Mouse (Mus musculus): ENCODE measurements around the gene Grik4.

Grik4 gene

DNA sequence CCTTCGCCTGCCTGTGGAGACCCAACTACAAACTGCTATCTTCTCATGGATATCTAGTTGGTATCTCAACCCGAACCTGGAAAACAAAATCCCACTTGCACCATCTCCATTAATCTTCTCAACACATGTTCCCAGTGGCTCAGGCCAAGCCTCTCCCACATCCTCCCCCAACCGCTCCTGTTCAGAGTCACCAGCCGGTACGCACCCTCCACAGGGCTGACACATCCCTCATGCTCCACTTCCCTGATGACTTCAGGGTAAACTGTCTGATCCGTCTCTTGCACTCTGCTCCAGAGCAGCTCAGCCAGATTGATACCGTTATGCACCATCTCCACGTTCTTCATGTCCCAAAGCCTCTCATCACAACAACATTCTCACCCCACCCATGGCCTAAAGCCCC is 198.3 kb downstream of the Grik4 start:
- DNase-seq (ENCODE audit: low read depth, low spot score), result no peak

DNA sequence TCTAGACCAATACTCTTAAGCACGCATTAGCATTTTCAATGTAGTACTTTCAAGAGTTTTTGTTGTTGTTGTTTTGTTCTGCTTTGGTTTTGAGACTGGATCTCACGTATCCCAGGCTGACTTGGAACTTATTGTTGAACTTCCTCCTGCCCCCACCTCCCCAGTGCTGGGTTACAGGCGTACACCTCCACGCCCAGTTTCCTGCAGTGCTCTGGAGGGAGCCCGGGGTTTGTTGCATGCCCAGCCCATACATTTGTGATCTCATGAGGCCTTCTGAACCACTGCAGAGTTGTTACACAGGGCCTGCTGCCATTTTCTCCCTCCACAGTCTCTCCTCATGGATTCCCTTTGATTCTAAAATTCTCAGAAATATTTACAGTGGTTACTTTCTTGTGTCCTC is 201.9 kb downstream of the Grik4 start:
- no peak for DNase-seq (ENCODE audit: low read depth, low spot score)

DNA sequence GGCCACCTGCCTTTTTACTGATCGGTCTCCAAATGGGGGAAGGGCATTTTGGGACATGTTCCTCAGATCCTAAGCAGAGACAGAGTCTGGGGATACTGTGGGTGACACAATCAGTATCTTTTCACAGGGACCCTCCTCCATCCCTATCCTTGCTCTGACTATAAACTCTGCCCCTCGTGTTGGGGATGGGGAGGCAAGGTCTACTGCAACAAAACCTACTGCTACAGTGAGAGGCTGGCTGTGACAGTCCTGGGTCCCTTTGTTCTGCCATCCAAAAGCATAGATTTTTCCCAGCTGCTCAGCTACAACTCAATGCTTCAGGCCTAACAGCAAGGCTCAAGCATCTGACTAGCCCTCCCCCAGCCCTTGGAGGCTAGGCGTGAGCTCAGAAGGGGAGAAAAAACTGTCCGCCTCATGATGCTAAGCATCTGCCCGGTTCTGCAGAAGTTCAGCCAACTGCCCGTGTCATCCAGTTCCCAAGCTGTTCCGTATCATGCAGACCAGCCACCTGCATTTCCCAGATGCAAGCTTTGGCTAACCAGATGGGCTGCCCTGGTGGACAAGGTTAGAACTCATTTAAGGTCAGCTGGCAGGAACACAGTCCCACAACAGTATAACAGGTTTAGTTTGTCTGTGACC is 207.5 kb downstream of the Grik4 start:
- no peak for DNase-seq (ENCODE audit: low read depth, low spot score)

DNA sequence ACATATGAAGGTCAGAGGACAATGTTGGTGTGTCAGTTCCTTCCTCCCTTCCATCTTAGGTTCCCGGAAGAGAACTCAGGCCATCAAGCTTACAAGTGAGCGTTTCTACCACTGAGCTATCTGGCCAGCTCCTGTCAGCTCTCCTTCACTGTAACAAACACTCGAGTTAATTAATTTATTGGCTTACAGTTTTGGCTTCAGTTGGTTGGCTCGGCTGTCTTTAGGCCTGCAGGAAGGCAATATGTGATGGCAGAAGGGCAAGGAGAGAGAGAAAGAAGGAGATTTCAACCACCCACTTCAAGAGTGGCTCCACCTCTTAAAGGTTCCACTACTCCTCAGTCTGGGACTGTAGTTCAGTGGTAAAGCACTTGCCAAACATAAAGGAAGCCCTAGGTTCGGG is 209.2 kb downstream of the Grik4 start:
- DNase-seq (ENCODE audit: low read depth, low spot score), result no peak

DNA sequence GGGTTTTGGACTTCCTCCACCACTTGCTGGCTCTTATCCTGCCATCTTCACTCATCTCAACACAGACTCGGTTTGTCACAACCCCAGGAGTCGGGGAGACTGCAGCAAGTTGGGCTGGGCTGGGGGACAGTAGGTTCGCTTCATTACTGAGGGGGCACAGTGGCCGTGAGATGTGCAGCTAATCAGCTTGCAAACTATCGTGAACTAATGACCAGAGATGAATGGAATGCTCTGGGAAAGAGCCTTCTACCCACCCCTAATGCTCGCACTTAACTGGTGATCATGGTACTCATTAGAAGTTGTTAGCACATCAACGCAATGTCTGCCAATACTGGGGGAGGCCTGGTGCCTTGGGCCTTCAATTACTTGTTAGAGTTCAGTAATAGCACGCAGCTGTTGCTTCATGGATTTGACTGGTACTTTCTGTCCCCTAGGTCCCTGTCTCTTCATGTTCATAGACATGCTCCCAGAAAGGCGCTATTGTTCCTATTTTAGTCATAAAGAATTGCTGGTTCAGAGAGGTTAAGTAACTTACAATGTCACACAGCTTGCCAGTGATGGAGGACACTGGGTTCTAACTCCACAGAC is 211.5 kb downstream of the Grik4 start:
- no peak for DNase-seq (ENCODE audit: low read depth, low spot score)

DNA sequence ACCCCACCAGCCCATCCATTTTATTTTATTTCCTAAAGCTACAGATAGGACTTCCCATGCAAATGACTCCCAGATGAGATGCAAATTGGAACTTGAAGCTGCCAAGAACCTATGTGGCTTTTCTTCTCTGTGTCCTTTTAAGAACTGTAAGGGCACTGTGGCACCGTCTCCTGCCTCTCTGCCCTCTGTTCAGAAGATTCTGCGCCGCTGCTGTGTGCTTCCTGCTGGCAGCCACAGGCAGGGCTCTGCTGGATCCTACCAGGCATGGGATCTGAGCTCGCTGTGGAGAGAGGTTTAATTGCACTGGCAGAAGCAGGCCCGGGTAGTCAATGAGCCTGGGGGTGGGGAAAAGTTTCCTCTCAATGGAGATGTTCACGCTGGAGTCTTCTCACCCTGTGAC is 215.8 kb downstream of the Grik4 start:
- DNase-seq (ENCODE audit: low read depth, low spot score), result no peak

DNA sequence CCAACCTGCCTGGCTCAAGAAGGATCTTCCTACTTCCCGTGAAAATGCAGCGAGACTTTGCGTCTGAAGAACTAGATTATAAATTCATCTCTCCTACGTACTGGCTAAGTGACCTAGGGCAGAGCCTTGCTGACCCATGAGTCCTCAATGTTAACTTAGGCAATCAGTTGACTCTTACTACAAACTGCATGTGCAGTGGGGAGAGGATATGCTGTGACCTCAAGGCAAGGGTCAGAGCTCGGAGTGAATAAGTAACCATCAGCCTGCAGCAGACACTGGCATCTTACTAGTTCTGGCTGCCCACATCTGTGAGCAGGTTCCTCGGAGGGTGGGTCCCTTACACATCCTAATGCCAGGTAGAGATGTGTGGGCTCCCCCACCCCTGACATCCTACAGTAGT is 216.6 kb downstream of the Grik4 start:
- DNase-seq (ENCODE audit: low read depth, low spot score), result no peak

DNA sequence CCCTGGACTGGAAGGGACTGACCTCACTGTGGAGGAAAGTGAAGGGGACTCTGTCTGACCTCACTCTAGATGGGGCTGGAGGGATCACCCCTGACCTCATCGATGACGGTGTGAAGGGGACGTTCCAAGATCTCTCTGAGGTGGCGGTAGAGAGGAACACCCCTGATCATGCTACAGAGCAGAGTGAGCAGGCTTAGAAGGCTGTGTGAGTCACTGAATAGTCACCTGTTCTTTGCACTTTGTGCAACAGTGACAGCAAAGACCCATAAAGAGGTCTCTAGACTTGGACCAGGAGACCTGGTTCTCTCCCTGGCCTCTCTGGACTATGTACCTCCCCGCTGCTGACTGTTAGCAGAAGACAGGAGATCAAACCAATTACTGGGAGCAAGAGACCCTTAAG is 217.1 kb downstream of the Grik4 start:
- DNase-seq (ENCODE audit: low read depth, low spot score), result no peak

DNA sequence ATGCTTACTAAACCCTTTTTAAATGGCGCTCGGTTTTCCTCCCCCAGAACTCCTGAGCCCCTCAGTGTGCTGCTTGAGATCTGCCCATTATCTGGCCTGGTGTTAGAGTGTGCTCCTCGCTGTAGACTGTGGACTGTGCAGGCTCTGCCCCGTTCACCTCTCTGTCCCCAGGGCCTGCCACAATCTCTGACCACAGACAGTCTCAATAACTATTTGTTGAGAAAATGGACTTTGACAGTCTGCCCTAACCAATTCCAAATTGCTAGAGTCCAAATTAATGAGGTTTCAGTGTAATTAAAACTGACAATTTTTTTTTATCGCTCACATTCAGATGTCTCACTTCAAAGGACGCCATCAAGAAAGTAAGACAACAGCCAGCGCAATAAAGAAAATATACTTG is 220.2 kb downstream of the Grik4 start:
- DNase-seq (ENCODE audit: low read depth, low spot score), result no peak

DNA sequence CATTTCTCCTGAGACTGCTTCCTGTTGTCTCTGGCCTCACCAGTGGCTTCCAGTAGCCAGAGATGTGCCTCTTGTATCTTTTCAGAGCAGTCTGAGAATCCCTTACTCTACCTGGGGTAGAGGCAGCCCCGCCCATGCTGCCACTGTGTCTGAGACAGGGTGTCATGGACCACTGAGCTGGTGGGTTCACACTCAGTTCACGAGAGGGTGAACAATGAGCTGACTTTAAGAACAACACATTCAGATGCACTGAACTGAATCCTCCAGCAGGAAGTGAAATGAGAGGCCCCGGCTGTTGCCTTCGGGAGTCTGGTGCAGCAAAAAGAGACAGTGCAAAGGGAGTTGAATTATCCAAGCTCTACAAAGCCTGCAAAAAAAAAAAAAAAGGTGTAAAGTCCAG is 221.8 kb downstream of the Grik4 start:
- no peak for DNase-seq (ENCODE audit: low read depth, low spot score)

DNA sequence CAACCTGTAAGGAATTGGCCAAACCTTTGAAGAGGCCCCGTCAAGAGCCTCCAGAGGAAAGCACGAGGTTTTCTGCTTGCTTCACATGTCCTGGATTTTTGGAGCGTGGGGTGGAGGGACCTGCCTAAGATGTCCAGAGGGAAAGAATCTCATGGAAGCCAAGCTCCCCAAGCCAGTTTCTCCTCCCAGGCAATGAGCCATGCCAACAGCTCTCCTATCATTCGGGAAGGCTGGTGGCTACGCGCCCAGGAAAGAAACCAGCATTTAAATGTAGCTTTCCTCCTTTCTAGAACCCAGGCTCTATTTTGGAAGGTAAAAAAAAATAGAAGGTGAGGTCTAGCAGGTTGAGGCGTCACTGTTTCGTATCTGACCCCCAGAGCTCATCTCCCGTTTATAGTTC is 222.6 kb downstream of the Grik4 start:
- no peak for DNase-seq (ENCODE audit: low read depth, low spot score)

DNA sequence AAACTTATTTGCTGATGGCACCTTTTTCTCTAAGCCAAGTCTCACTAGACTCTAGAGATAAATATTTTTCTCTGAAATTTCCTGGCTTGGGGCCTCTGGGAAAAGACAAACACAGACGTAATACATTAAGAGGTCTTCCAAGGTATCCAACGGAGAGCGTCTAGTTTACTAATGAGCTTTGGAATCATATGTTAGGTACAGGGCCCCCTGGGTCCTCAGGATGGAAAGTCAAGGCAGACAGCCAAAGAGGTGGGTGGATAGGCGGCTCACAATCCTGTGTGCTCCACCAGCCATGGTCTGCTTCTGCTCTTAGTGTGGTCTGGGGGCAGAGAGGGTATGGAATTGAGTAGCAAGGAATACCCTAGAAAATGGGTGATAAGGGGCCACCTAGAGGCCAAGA is 223.1 kb downstream of the Grik4 start:
- DNase-seq (ENCODE audit: low read depth, low spot score), result no peak

DNA sequence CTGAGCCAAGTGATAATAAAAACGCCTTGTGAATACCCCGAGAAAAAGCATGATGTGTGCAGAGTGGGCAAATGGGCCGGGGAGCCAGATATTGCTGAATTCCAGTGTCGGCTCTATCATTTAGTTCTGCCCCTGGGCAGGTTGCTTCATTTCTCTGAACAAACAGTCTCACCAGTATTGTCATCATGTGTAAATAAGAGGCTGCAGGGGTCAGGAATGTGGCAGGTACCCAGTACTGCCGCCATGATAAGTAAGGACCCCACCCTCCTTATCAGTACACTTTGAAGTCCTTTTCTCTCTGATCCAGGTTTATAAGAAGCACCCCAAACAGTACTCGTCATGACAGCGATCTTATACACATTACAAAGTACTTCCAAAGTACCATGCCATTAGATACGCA is 230.4 kb downstream of the Grik4 start:
- DNase-seq (ENCODE audit: low read depth, low spot score), result no peak

DNA sequence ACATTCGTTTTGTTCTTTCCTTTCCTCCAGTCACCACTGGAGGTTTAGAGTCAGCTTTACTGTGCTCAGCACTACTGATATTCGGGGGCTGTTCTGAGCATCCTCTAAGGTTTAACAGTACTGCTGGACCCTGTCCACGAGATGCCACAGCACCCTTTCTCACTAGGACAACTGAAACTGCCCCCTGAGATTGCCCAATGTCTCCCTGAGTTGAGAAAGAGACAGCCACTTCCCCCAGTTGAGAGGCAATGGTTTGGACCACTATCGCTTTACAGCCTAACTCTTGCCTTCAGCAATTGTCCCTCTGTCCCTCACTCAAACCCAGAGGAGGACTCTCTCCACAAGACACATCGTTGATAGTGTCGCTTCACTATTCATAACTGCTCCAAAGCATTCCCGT is 238.4 kb downstream of the Grik4 start:
- no peak for DNase-seq (ENCODE audit: low read depth, low spot score)

DNA sequence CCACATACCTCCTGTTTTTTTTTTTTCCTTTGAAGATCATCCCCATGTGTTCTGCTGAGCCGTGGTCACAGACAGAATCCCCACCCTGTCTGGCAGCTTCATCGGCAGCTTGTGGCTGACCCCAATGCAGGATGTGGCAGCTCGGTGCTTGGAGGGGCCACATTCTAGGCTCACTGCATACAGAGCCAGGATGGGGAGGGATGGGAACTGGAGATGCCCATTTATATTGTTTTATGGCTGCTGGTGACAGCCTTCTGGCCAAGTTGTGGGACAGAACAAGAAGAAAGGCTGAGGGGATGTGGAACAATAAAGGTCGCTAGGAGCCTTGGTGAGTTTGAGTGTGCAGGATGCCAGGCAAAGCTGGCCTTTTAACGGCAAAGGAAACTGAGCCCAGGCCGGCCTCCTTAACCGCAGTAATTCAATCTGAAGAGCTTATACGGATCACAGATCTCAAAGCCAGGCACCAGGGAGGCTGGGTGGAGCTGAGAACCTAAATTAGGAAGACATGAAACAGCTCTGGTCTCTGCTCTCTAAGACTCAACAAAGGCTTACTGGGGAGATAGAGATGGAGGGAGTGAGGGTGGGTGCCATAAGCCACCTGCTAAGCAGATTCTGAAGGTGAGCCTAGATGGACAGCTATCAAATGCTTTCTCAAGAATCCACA is 241.0 kb downstream of the Grik4 start:
- no peak for DNase-seq (ENCODE audit: low read depth, low spot score)

DNA sequence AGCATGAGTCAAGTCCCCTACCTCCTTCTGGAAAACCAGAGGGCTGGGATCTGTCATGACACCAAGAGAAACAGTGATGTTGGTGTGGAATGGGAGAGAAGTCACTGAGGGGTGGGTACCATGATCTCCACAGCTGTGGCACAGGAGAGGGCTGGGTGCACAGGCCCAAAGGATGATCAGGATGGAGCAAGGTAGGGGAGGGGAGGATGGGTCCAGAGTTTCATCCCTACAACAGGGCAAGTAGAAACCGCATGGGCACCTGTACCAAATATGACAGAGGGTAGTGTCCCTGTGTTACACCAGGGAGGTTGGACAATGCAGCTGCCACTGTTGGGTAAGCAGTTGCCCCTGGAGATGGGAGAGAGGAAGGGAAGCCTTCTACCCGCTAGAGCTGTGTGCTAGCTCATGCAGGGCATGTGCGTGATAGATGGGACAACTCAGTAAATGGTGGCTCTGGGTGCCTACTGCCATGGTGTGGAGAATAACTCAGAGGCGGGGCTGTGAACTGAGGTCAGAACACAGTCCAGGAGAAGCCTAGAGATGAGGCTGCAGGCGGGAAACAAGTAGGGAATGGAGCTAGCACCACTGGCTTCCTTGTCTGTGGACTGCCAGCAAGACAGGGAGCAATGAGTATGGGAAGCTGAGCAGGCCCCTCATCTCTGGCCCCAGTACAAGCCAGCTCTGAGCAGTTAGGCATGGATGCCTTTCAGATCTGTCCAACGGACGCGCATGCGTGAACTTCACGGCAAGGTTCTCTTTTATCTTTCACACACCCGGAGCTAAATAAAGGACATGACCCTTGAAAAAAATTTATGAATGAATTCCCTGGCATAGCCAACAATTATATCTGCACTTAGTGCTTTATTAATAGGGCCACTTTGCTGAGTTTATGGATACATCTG is 241.8 kb downstream of the Grik4 start:
- no peak for DNase-seq (ENCODE audit: low read depth, low spot score)

DNA sequence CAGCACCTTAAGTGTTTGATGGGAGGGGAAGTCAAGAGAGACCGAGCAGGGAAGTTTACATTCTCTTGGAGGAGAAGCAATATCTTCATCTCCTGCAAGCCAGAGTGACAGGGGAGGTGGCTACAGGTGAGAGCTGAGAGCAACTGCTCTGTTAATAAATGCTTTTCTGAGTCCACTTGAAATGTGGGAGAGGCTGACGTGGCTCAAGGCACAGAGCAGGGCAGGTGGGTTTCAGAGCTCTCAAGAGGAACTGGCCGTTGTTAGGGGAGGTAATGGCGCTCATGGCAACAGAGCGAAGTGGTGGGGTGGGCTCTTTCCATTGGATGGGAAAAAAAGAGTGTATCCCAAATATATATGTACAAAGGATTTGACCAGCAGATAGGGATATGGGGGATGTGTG is 242.6 kb downstream of the Grik4 start:
- DNase-seq (ENCODE audit: low read depth, low spot score), result no peak

DNA sequence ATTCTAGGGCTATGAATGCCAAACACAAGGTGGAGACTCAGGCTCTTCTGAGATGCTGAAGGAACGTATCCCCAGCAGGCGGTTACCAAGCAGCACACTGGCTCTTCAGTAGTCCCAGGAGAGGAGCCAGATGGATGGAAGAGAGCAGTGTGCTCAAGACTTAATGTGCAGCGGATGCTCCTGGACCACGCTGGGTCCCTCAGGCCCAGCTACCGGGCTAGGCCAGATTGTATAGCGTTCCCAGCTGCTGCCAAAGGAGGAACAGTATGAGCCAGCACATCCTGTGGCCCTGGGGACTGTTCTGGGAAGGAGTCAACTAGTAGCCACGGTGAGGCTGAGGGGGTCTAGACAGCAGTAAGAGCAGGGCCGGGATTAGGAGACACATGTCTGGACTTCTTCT is 251.3 kb downstream of the Grik4 start:
- no peak for DNase-seq (ENCODE audit: low read depth, low spot score)

DNA sequence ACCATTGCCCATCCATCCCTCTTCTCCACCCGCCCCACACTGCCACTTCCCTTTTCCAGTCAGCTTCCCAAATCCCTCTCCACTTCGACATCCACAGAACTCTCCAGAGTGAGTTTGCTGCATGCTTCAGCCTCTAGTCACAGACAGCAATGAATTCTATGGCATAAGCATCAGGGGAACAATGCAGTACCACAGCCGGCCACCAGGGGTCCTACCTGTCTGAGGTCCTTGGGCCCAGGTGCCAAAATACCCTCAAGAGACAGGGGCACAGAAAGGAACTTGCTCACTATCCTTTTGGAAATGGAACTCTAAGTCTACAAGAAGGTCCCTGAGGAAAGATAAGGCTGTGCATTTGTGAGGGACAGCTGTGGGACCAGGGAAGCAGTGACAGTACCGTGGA is 256.1 kb downstream of the Grik4 start:
- DNase-seq (ENCODE audit: low read depth, low spot score), result peak; percentile 12

DNA sequence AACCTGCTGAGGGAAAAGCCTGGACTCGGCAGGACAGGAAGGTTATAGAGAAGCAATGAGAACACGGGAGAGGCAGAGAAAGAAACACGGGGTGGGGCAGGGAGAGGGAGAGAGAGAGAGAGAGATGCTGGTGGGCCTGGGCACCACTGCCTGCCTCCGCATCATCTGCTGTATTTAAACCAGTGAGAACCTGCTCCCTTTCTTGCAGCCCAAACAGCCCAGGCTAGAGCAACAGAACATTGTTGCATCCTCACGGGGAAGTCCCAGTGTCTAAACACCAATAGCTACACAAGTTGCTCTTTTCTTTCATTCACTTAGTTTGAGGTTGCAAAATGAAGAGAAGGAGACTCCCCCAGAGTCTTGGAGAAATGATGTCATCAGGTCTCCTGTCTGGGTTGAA is 258.2 kb downstream of the Grik4 start:
- no peak for DNase-seq (ENCODE audit: low read depth, low spot score)

DNA sequence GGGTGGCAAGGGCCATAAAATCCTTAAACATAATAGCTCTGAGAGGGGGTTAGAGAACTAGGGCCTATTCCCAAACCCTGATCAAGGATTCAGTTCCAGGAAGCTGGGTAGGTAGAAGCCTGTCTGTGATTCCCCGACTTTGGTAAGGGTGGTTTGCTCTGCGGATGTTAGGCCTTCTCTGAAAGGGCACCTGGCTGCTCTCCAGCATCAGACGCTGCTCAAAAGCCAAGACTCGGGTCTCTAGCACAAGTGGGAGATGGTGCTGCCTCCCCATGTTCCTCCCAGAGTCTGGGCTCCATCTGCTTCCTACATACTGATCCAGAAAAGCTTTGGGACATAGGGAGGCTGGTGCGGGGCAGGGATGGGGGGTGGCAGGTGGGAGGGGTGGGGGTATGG is 270.3 kb downstream of the Grik4 start:
- no peak for DNase-seq (ENCODE audit: low read depth, low spot score)

DNA sequence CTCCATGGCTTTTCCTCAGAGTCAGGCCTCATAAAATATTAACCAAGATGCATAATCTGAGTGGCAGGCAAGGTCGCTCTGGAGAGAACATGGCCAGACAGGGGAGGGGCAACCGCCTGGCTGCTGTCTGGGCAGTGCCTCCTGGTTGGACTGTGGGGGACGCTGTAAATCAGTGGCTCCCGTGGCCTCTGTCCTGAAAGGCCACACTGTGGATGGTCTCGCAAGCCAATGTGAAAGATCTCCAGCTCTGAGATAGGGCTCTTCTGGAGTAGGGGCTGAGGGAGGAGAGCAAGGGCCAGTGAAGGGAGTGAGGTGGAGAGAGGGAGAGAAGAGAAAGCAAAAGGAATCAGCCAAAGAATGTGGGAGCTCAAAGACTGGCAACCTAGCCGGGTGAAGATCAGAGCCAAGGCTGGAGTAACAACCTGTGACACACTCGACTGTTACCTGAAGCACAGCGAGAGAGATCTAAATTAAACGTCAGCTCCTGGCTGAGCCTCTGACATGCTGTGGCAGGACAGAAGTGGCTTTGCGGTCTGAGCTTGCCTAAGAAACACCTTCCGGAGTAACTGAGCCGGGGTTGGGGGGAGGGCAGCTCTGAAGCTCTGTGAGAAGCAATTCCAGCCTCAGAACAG is 270.8 kb downstream of the Grik4 start:
- no peak for DNase-seq (ENCODE audit: low read depth, low spot score)
